Mouse (Mus musculus) midbrain, postnatal 0 days (tissue): ENCODE results near the gene Usp10. TPM values are rescaled to one million over a fixed set of nuclear protein-coding genes. Genes with fewer than 3 reads are reported as not detected.
A peak's percentile ranks its signal among the peaks of the same experiment; 100 is the strongest.

Experiments used
- ATAC-seq: fragments of 200-750 bp; cut with Nextera tagmentation; 2 replicates; pipeline ENCODE4 v1.8.0; 2017; ENCODE audit warnings: moderate number of reproducible peaks, mild to moderate bottlenecking, moderate TSS enrichment, moderate library complexity; ENCODE audit not compliant: low FRiP score
- DNase-seq: peaks from one replicate; pipeline ENCODE4 v3.0.0-alpha.2; 2015; ENCODE audit warnings: low spot score
- H3K27ac ChIP-seq: fragments of 300-500 bp; sonication (generic); 2 replicates; pipeline ENCODE4 v1.5.1; 2014; ENCODE audit warnings: low read depth, mild to moderate bottlenecking, low read length, mixed read lengths
- H3K27me3 ChIP-seq: fragments of 300-500 bp; sonication (generic); 2 replicates; pipeline ENCODE4 v1.6.1; 2014; ENCODE audit warnings: low read length, control low read depth, mixed read lengths; ENCODE audit not compliant: insufficient read depth
- H3K36me3 ChIP-seq: fragments of 300-500 bp; sonication (generic); 2 replicates; pipeline ENCODE4 v1.6.1; 2014; ENCODE audit warnings: low read length, control low read depth, mixed read lengths; ENCODE audit not compliant: insufficient read depth
- H3K4me1 ChIP-seq: fragments of 300-500 bp; sonication (generic); 2 replicates; pipeline ENCODE4 v1.6.1; 2014; ENCODE audit warnings: mild to moderate bottlenecking, control low read depth, antibody characterized with exemption, low read length, mixed read lengths; ENCODE audit not compliant: insufficient read depth
- H3K4me2 ChIP-seq: fragments of 300-500 bp; sonication (generic); 2 replicates; pipeline ENCODE4 v1.6.1; 2014; ENCODE audit warnings: low read depth, mild to moderate bottlenecking, low read length, mixed read lengths; ENCODE audit not compliant: poor library complexity, severe bottlenecking
- H3K4me3 ChIP-seq: fragments of 300-500 bp; sonication (generic); 2 replicates; pipeline ENCODE4 v1.5.1; 2014; ENCODE audit warnings: low read depth, mild to moderate bottlenecking, low read length, moderate library complexity
- H3K9ac ChIP-seq: fragments of 300-500 bp; sonication (generic); replicated peaks from 2 replicates; pipeline ENCODE4 v1.6.1; 2014; ENCODE audit warnings: mild to moderate bottlenecking, low read length, moderate library complexity, mixed read lengths; ENCODE audit not compliant: poor library complexity, severe bottlenecking
- H3K9me3 ChIP-seq: fragments of 300-500 bp; sonication (generic); 2 replicates; pipeline ENCODE4 v1.6.1; 2016; ENCODE audit warnings: low read length, control low read depth
- CTCF ChIP-seq: IDR thresholded peaks from 2 replicates; pipeline ENCODE4 v1.5.1; 2016; ENCODE audit warnings: antibody characterized with exemption, mild to moderate bottlenecking
- WGBS: fragments of 180-500 bp; shearing (Covaris S2); extraction: QIAGEN DNeasy Blood & Tissue Kit; methylation state at CpG from one replicate; pipeline ENCODE4 v1.1.7; 2014; 5-methylcytosine and 5-hydroxymethylcytosine counted together
- polyA plus RNA-seq: library from polyadenylated mRNA; unstranded; fragments of >200 nt; fragmentation: Nextera tagmentation; extraction: Ambion mirVana; gene quantifications from 2 replicates; pipeline ENCODE4 v1.2.1, GENCODE M21; 2015
- total RNA-seq: library from RNA; depleted of rRNA; stranded (reverse); fragments of >200 nt; gene quantifications from 2 replicates; pipeline ENCODE4 v1.2.3, GENCODE M21; 2014

The Usp10 gene
- total and polyA plus RNA-seq, 2 experiments from 2014 or later = 88.8 to 93.6 TPM

DNA sequence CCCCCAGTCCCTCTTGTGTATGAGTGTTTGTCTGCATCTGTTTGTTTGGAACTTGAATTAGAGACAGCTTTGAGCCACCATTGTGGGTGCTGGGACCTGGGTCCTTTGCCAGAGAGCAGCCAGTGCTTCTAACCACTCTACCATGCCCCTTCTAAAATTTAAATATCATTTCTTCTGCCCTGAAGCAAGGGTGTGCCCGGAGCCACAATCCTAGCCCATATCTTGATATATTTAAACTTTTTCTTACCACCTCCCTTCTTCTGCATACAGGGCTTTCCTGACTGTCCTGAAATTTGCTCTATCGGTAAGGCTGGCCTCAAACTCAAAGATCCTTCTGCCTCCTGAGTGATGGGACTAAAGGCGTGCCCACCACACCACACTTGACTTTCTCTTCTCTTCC lies 7.3 kb downstream of the Usp10 start:
- H3K4me2 ChIP-seq = no peak overlapping the region
- 92% methylated on average over 3 of the region's 3 CpGs for WGBS
- H3K27ac ChIP-seq = no peak overlapping the region
- no peak overlapping the region for H3K4me3 ChIP-seq
- no peak overlapping the region for H3K9ac ChIP-seq
- H3K4me1 ChIP-seq = peaks cover 18% of the 10 kb centered on the region
- H3K27me3 ChIP-seq = no peaks in the 10 kb centered on the region
- no peak for DNase-seq
- no peak for ATAC-seq
- H3K36me3 ChIP-seq = no peaks in the 10 kb centered on the region
- no peak for TF ChIP-seq CTCF
- no peaks in the 10 kb centered on the region for H3K9me3 ChIP-seq

DNA sequence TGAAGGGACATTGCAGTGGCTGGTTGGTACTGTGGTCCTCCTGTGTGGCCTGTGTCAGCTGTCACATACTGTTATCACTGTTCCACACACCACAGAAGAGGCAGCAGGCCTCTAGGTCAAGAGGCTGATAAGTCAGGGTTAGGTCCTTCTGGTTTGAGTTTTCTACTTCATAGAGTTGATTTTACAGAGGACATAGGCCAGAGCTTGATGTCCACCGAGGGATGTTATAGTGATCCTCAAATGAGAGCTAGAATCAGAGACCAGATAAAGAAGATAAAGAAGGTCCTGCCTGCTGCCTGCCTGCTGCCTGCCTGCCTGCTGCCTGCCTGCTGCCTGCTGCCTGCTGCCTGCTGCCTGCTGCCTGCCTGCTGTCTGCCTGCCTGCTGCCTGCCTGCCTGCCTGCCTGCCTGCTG lies 8.0 kb downstream of the Usp10 start:
- H3K27me3 ChIP-seq = no peaks in the 10 kb centered on the region
- H3K9ac ChIP-seq = no peak overlapping the region
- no peak overlapping the region for H3K27ac ChIP-seq
- no peak overlapping the region for H3K4me3 ChIP-seq
- H3K9me3 ChIP-seq = no peaks in the 10 kb centered on the region
- H3K4me1 ChIP-seq = peaks cover 10% of the 10 kb centered on the region; the same call in 1 of the 2 replicates
- 88% methylated on average over 1 of the region's 1 CpGs for whole genome bisulfite sequencing
- DNase-seq (no peak), ATAC-seq (no peak)
- H3K36me3 ChIP-seq = no peaks in the 10 kb centered on the region
- TF ChIP-seq CTCF = no peak
- H3K4me2 ChIP-seq = no peak overlapping the region

DNA sequence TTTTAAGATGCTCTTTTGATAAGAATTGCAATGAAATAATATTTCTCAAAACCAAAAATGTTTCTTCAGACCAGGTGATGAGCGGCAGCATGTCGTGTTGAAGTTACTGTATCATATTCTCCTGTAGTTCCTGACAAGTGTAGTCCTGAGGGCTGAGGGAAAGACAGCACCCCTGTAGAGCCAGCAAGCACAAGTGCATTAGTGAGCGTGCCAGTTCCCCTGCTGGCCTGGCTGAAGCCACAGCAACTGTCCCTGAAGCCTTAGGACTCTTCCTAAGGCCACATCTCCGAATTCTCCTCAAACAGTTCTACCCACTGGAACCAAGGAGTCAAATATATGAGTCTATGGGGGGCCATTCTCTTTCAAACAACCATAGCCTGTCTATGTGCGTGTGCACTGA lies 13.1 kb downstream of the Usp10 start:
- TF ChIP-seq CTCF = no peak
- WGBS = 75% methylated on average over 5 of the region's 5 CpGs

DNA sequence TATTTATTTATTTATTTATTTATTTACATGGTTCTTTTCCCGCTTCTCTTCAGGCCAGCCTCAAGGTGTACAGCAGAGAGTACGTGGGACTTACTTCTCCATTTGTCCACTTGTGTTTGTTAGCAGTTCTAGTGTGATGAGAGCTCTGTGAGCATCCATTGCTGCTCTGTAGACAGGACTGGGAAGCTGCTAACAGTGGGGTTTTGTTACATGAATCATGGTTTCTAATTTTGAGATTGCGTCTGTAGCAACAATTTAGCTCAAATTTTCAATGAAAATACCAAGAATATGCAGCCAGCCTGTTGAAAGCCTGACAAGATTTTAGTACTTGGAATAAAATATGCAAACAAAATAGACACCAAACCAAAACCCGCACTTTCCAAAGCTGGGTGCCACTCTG lies 15.3 kb downstream of the Usp10 start:
- Histone ChIP-seq H3K27me3 (no peaks in the 10 kb centered on the region), H3K36me3 (peaks cover 4% of the 10 kb centered on the region; the same call in 1 of the 2 replicates), H3K27ac (no peak overlapping the region), H3K9me3 (no peaks in the 10 kb centered on the region), H3K4me3 (no peak overlapping the region), H3K4me1 (no peaks in the 10 kb centered on the region), H3K4me2 (no peak overlapping the region), H3K9ac (no peak overlapping the region)
- no peak for TF ChIP-seq CTCF
- DNase-seq (no peak), ATAC-seq (no peak)
- WGBS = 89% methylated on average over 4 of the region's 4 CpGs

More for the DNA sequence above, 13.1 kb downstream of the Usp10 start:
- no peak overlapping the region for H3K4me2 ChIP-seq
- no peaks in the 10 kb centered on the region for H3K9me3 ChIP-seq
- no peak overlapping the region for H3K4me3 ChIP-seq
- peak; percentile 11 for DNase-seq
- H3K36me3 ChIP-seq = peaks cover 4% of the 10 kb centered on the region; the same call in 1 of the 2 replicates
- no peaks in the 10 kb centered on the region for H3K4me1 ChIP-seq
- H3K27me3 ChIP-seq = no peaks in the 10 kb centered on the region
- ATAC-seq = no peak
- H3K27ac ChIP-seq = no peak overlapping the region
- H3K9ac ChIP-seq = no peak overlapping the region

DNA sequence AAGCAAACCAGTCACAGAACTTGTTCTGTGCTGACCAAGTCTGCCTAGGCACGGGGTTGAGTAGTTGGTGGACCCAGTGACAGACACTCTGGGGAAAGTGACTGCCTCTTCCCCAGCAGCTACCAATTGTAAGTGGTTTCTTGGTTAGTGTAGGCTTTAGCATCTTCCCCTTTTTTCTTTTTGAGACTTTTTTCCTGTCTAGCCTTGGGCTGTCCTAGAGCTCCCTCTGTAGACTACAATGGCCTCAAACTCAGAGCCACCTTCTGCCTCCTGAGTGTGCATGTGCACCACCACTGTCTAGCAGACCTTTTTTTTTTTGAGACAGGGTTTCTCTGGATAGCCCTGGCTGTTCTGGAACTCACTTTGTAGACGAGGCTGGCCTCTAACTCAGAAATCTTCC lies 16.3 kb downstream of the Usp10 start:
- Histone ChIP-seq H3K9me3 (no peaks in the 10 kb centered on the region), H3K9ac (no peak overlapping the region), H3K36me3 (peaks cover 4% of the 10 kb centered on the region; the same call in 1 of the 2 replicates), H3K27me3 (no peaks in the 10 kb centered on the region), H3K4me3 (no peak overlapping the region), H3K4me1 (no peaks in the 10 kb centered on the region), H3K27ac (no peak overlapping the region), H3K4me2 (no peak overlapping the region)
- WGBS = 83% methylated on average over 2 of the region's 2 CpGs
- DNase-seq (no peak), ATAC-seq (no peak)
- peak; percentile 48 for TF ChIP-seq CTCF

DNA sequence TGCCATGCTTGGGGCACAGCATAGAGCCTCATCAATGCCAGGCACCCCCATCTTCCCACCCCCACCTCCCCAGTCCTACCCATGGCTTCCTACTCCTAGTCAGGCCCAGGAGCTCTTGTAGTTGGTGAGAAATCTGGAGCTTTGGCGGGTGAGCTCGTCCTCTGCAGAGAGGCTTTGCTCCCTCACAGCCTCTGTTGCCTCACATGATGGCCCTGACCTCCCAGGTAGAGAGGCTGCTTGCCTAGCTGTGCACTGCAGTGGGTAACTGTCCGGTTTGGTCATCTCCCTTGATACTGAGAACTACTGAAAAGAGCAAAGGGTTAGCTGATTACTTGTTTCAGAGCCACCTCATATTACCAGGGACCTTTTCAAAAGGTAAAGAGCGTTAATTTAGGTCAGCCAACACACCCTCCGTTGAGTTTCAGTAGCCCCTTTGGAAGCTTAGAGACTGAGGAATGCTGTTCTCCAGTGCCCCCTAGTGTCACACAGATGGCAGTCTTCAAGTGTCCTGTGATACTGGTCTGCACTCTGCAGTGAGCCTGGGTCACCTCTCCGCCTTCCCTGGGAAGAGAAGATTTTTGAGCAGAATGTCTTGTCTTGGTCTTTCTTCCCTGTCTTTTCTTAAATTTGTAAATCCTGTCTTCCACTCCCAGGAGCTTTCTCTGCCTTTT lies 17.4 kb downstream of the Usp10 start:
- TF ChIP-seq CTCF = peak; percentile 82
- Histone ChIP-seq H3K27ac (no peak overlapping the region), H3K9me3 (no peaks in the 10 kb centered on the region), H3K4me1 (no peaks in the 10 kb centered on the region), H3K4me3 (no peak overlapping the region), H3K9ac (no peak overlapping the region), H3K27me3 (no peaks in the 10 kb centered on the region), H3K4me2 (no peak overlapping the region), H3K36me3 (peaks cover 8% of the 10 kb centered on the region; the same call in 1 of the 2 replicates)
- WGBS = 40% methylated on average over 6 of the region's 6 CpGs
- ATAC-seq (no peak), DNase-seq (peak; percentile 73)
